Mouse (Mus musculus): ENCODE data around the gene Plekhs1.
"Not testable (repeated sequence)": the region's sequence is repeated elsewhere in the genome, so short reads cannot be mapped to it uniquely, and the experiment has no call there.

Plekhs1 gene

DNA sequence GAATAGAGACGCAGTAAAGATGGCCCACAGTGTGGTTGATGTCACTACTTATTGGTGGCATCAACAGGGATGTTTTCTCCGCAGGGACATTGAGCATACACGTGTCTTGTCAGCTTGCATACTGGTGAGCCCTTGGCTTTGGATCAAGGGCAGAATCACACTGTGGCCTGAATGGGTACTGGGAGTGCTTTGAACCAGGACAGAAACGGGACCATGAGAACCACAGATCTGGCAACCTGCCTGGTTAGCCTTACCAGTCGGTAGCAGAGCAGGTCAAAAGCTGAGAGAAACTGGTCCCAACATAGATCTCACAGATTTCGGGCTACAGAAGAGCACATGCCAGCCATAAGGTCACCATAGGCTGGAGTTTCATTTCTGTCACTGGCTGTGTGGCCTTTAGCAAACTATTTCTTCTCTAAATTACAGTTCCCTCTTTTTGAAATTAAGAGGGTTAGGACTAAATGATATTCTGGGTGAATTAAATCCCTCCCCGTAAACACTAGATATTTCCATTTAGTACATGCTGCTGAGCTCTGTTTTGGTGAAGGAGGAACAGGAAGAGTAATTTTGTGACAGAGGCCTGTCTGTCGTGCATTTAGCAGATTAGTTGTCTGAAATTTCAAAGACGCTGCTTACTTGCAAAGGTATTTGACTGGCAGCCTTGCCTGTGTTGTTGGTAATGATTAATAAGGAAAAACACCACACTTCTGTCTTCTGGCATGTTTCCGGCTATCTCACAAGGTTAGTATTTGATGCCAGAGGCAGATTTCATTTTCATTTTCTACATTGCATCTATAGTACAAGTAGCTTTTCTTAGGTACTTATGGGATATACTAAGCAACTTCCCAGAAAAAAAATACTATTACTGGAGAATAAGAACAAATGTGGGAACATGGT, 2.0 kb upstream of the Plekhs1 start:
- peak; percentile 27 for DNase-seq

DNA sequence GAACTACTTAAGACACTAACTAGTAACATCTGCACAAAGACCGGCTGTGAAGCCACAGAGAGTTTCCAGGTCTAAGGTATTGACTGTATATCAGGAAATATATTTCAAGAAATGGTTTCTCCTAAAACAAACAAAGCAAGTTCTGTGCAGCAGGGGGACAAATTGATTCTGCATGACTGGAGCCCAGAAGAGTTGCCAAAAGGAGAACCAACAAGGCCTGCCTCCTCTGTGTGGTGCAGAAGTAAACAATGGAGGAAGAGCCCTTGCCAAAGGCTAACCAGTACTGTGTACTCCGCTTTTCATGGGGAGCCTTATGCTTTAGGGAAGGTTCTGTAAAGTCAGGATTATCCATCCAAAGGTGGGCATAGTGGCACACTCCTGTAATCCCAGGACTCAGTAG, 1.2 kb upstream of the Plekhs1 start:
- DNase-seq: no peak

DNA sequence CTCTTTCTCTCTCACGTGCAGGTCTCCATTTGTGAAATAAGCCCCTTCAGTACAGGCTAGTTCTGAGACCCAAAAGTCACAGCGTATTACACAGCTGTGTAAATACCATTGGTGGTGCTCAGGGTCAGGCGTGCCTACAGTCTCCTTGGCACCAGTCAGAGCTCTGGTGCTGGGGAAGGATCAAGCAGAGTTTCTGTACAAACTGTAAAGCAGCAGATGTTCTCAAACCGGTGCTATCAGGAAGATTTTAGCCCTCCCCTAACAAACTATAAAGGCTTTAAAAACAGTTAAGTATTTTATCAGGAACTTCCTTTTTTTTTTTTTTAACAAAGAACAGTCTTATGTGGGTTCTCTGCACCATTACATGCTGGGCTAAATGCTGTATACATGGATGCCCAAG, 1.3 kb downstream of the Plekhs1 start:
- DNase-seq: no peak

DNA sequence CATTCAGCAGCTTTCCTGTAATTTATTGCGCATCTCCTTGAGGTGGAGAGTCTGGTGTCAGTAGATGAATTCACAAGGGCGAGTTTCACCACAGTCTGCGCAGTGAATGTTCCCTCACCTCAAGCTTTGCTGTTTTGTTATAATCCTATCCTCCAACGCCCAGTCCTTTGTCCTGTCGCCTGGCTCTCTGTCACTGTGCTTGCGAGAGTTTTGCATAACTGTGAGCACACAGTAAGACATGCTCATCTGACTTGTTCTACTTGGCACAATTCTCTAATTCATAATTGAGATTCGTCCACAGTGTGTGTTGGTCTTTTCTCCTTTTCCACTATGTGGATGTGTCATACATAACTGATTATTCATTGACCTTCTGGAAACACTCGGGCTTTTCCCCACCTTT, 5.0 kb downstream of the Plekhs1 start:
- no peak for DNase-seq

DNA sequence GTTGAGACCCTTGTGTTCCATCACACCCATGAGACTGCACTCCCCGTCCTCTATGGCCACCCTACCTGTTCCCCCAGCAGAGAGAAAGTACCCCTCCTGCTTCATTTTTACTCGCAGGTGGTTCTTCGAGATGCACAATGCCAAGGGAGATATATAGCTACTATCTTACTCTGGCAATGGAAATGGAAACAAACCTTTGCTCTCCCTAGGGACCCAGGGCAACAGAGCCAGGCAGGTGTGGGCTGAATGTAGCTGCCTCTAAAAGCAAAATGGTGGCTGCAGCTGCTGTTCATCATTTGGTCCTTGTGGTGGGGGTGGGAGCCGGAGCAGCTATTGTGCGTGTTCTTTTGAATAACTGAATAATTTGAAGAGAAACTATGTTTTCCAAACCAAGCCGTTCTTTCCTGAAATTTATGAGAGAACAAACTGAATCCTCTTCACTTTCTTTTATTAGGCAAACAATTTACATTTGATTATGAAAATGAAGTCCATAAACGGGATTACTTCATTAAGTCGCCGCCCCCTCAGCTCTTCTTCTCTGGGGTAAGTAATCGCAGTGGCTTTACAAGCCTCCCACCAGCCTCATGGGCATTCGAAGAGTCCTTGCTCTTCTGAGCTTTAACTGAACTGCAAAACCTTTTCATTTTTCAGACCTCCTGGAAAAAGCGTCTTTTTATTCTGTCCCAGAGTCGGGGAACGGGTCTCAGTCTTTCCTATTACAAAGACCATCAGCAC, 9.0 kb downstream of the Plekhs1 start:
- no peak for DNase-seq

DNA sequence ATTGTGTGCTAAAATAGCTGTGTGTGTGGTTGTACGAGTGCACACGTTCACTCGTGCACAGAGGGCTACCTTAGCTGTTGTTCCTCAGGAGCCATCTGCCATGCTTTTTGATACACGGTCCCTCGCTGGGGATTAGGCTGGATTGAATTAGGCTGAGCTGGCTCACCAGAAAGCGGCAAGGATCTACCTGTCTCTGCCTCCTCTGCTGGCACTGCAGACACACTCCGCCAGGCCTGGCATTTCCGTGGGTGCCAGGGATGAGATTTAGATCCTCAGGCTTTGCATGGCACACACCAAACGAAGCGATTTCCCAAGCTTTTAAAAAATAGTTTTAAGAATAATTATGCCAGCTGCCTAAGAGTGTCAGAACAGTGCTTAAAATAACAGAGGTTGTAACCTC, 10.5 kb downstream of the Plekhs1 start:
- no peak for DNase-seq

DNA sequence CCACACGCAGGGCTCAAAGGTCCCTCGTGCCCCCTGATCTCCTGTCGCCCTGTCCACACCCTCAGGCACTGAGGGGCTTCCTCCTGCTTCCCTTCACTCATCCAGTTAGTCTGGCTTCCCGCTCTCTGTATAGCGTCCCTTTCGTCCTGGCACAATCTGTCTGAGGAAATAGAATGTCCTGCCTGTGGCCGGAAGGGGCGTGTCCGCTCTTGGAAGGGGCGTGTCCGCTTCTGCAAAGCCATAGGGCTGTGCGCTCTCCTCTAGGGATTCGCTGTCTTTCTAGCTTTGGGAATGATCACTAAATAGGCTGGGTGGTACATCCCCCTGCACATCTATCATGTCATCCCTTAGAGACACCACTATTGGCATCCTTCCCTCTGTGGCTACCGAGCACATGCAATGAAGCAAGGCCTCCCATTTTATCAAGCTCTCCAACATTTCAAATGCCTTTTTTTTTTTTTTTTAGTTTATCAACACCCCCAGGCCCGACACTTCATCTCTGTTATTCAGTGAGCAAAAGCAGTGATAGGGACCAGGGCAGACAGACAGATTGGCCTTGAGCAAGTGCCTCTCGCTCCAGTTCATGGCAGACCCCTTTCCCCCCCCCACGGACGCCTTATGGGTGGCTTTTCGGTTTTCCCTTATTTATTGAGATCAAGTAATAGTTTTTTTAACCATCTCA, 13.6 kb downstream of the Plekhs1 start:
- DNase-seq: no peak

DNA sequence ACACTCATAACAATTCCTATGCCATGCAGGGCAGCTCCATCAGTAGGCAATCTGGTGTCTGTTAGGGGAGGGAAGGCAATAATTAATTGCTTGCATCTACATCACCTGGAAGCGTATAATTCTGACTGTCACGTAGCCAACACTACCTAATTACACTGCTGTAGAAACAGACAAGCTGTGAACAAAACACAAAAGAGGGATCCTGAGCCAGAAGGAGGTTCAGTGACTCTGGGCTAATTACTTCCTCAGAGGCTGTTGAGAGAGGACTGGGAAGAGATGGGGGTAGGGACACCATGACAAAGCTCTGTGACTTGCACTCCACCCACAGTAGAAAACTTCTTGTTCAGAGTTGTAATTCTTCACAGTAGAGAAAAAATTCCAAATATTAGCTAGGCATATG, 15.1 kb downstream of the Plekhs1 start:
- no peak for DNase-seq

DNA sequence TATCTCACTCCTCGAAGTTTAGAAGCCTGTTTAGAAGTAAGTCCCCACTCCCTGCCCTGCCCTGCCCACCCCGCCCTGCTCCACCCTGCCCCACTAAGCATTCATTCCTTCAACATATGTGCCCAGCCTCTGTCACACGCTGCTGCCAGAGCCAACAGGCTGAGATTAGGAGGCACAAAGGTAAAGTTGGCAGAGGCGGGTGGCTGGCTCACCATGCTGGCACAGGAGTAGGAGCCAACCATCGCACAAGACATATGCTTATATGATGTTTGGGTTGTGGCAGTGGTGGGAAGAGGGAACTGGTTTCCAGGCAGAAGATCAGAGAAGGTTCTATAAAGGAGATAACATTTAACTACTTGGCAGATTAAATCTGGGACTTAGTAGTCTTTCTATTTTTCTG, 15.8 kb downstream of the Plekhs1 start:
- DNase-seq: no peak

DNA sequence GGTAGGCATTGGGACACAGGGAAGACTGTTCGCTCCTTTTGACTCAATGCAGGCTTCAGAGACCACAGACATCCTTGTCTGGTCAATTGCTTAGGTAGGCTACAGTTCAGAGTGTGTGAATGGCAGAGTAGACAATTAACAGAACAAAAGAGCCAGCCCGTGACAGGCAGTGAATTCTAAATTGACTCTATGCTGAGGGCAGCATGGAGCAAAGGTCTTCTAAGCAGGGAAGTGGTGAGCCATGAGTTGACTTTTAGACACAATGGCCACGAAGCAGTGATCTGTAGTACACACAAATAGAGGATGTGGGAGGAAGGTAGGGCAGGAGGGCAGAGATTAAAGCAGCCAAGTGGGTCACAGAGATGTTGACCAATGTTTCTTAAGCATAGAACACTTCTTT, 16.4 kb downstream of the Plekhs1 start:
- no peak for DNase-seq

DNA sequence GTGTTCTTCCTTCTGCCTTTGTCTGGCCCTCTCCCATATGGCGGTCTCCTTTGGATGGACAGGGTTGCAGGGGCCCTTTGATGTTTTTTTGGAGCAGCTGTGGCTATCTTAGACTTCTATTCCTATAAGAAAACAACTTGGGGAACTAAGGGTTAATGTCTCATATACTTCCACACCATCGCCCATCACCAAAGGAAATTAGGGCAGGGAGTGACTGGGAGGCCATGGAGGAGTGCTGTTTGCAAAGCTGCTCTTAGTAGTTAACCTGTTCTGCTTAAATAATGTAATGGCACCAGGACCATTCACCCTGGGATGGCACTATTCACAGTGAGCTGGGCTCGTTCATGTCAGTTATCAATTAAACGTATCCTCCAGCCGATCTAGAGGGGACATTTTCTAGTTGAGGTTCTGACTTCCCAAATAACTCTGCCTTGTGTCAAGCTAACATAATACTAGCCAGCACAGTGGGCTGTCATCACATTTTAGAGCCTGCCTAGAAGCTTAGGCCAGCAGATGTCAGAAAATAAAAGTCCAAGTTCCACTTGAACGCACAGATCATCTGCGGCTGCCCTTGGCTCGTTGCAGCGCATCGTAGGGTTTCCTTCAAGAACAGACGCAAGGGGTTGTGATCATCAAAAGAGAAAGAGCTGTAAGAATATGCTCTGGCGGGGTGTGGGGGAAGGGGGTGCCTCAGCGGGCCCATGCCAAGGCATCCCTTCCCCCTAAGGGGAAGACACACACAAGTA, 23.4 kb downstream of the Plekhs1 start:
- no peak for DNase-seq

DNA sequence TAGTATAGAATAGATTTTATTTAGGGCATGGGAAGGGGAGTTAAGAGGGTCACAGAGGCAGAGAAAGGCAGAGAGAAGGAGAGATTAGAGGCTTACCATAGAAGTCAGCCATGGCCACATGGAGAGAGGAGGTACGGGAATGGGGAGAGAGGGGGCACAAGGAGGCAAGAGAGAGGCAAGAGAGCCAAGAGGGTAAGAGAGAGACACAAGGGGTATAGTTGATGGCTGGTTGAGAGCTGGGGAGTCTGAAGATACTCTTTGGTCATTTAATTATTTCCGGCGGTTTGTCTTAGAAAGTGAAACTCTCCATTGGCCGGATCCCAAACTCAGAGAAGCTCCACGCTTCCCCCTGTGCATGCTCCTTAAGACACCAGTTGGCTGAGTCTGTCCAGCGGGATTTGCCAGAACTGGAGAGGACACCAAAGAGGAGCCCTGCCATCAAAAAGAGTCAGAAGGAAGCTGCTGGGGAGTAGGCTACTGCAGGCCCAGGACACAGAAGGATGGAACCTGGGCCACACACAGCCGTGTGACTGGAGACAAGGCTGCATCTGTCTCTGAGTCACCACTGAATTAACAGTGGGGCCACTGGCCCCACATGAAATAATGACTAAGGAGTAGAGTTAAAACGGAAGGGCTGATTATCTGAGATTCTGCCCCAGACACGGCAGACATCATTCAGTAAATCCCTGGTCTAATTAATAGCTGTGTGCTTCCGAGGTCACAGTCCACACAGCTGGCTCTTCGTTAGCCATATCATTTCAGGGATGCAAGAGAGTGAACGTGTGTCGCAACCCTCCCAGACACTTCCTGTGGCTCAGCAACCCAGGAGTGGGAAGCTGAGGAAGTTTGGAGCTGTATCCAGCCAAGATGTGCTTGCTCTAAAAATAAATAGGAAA, 24.2 kb downstream of the Plekhs1 start:
- DNase-seq: no peak

DNA sequence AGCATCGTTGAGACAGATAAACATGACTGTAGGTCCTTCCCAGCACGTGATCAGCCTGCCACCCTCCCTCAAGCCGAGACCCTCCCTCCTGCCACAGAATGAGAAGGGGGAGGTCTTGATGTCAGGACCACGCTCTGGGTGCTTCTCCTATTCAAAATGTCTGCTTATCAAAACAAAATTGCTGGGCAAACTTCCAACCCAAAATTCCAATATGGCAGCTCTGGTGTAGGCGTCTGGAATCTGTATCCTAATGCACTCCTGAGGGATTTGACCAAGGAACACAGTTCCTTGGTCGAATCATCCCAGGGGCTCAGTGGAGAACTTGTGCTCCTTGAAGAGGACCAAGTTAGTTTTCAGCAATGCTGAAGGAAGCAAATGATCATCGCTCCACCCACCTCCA, 25.5 kb downstream of the Plekhs1 start:
- no peak for DNase-seq

DNA sequence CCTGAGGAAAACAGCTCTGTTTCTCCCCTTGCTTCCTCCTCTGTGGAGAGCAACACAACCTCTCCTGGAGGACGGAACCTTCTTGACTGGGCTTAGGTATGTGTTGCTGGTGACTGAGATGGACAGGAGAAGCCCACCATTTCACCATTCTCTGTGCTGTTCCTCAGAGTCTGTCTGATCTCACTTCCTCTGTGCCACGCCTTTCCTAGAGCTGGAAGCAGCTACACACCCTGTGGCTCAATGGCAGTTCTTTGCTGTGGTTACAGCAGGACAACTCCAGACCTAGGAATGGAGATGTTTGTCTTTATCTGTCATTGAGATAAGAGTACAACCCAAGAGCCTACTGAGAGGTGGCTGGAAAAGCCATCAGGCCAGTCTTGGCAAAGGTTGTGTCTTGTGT, 25.9 kb downstream of the Plekhs1 start:
- DNase-seq: no peak

DNA sequence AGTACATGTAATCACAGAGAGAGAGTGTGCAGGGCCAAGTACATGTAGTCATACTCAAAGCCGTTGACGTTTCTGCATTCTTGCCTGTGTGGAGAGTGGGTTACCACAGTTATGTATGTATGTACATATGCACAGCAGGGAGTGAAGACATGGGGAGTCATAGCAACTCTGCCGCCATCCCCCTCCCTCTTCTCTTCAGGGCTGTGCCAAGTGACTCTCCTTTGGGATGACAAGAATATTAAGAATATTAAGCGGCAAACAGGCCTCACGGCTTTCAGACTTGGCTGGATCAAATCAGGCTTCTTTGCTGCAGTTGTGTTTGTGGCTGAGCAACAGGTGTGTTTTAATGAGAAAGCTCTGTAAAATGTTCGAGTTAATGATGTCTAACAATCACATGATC, 28.2 kb downstream of the Plekhs1 start:
- DNase-seq: no peak

DNA sequence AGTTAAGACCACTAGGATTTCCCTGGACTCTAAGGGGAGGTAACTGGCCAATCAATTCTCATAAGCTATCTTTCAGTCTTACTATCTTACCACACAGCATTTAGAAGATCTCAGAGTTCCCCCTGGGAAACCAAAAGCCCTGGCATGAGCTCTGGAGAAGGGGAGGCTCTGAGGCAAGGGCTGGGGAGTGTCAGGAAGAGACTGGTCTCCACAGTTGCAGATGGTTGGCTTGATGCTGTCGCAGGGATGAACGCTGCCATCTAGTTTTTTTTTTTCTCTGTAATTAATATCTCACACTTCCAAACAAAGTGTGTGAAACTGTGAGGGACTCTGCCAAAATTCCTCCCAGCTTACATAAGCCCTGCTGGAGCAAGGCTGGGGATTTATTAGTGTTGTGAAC, 32.7 kb downstream of the Plekhs1 start:
- not testable (repeated sequence) for DNase-seq

DNA sequence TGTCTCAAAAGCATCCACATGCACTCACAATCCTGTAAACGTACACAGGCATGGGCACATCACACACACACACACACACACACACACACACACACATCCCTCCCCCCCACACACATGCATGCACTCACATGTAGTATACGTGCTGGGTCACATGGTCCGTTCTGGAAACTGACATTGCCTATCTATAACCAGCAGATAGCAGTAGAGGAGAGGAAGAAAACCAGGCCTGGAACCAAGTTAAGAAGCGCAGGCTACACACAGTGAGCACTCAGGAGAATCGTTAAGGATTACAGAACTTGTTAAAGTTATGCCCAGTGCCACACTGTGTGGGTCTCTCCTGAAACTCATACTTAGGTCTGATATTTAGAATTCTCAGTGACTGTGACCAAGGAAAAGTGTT, 41.6 kb downstream of the Plekhs1 start:
- not testable (repeated sequence) for DNase-seq

DNA sequence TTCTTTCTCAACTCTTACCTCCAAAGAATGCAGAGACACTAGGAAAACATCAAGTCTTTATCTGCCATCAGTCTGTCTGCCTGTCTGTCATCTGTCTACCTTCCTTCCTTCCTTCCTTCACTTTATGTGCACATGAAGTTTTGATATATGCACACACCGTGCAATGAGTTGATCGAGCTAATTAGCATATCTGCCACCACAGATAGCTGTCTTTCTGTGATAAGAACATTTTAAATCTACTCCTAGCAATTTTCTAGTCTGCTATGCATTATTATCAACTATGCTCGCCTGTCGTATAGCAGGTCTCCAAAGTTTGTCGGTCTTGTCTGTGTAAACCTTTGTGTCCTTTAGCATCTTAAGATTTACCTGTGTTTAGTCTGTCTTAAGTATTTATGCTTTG, 42.1 kb downstream of the Plekhs1 start:
- DNase-seq: not testable (repeated sequence)

DNA sequence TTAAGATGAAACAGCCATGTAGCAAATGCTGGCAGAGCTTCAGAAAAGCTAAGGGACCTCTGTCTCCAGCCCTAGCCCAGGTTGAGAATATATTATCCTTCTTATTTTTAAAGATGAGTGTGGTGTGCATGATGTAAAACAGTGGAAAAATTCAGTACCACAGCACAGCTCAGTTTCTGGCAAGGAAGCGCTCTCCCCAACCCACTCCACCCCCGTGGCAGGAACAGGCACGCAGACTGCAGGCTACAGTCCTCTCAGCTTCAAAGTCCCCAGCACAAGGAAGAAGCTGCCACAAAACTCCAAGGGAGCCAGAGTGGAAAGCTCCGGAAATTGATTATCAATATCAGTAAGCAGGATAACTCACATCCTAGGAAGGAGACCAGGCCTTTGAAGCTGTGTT, 49.8 kb downstream of the Plekhs1 start:
- DNase-seq: not testable (repeated sequence)

DNA sequence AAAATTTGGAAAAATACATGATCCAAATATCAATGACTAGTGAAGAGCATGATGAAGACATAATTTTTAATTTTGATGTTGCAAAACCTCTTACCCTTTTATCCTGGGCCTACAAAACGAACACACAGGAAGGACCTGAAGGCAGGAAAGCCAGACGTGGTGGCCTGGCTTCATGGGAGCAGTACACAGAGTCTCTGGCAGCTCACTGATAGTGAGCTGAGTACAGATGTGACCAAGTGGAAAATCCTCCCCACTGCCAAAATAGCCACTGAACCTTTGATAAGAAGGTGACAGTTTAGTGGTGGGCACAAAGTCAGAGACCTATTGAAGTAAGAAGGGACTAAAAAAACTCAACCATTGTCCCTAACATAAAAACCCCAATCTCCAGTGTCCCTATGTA, 52.1 kb downstream of the Plekhs1 start:
- DNase-seq: not testable (repeated sequence)

DNA sequence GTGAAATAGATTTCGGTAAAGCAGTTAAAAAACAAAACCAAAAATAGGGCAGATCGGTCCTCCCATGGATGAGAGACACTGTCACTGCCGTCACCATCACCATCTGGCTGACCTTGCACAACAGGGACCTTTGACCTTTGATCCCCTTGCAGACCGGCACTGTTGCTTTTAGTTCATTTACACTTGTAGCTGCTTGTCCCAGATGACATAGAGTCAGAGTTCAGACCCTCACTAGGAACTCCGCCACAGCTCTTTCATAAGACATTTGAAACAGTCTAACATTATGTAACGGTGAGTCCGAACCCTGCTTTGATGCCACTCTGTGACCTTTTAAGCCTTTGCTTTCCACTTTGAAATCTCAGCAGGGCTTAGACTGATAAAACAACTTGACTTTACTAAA, 58.0 kb downstream of the Plekhs1 start:
- not testable (repeated sequence) for DNase-seq

DNA sequence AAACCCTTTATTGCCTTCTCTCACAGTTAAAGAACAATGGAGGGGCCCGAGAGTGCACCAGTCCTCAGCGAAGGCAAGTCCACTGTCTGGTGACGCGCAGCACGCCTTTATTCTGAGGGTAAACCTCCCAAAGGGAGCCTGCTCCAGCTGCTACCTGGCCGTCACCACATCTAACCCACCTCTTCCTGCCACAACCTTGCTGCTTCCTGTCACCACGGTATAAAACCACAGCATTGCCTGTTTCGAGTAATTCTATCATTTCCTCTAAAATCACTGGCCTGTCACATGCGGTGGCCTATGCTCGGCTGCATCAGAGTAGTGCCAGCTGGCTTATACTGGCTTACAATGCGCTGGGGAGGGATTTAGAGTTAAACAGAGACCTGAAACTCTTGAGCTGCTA, 69.1 kb downstream of the Plekhs1 start:
- not testable (repeated sequence) for DNase-seq
